Comparison of ENCODE assay signal across 23 mouse cellular contexts in the genomic region with DNA sequence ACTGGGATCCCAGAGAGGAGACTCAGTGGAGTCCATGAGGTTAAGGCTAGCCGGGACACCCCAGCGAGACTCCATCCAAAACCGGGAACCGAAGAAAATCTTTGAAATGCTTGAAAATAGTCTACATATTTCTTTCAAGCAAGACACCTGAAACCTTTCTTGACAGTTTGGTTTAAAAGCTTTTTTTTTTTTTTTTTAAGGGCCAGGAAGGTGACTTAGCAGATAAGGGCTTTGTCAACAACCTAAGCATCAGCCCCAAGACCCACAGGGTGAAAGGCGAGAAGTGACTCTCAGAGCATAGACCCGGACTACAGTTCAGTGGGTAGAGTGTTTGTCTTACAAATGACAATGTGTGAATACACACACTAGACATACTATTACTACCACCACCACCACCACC. TPM values are rescaled to one million over a fixed set of nuclear protein-coding genes. Genes with fewer than 3 reads are reported as not detected.
"Had no signal": no experiment of that assay in that cellular context is flagged by ENCODE, and none has a peak within 500 bp of the region (broad histone marks: within the 10 kb centered on the region; RNA-seq: fewer than 3 reads in every experiment).

No protein-coding gene starts in this region.

- H3K4me3 ChIP-seq: neural tube, embryonic 13.5 days; neural tube, embryonic 15.5 days; stomach, embryonic 15.5 days had no signal

- DNase-seq: retina, postnatal 1 day; right cerebral cortex, adult 18-20 months; right cerebral cortex, postnatal 14 days; right cerebral cortex, postnatal 25 days; right cerebral cortex, postnatal 4 days; spleen, adult 18-20 months; thymus, adult 18-20 months; thymus, adult 2 months; thymus, postnatal 14 days; thymus, postnatal 25 days; thymus, postnatal 36 days; thymus, postnatal 4 days had no signal

- H3K27me3 ChIP-seq: neural tube, embryonic 13.5 days; neural tube, embryonic 15.5 days; stomach, embryonic 15.5 days had no signal

- H3K9me3 ChIP-seq: neural tube, embryonic 13.5 days; neural tube, embryonic 15.5 days; stomach, embryonic 15.5 days had no signal

- H3K27ac ChIP-seq: neural tube, embryonic 13.5 days; neural tube, embryonic 15.5 days; stomach, embryonic 15.5 days; stomach, postnatal 0 days had no signal

- H3K4me1 ChIP-seq: neural tube, embryonic 13.5 days; neural tube, embryonic 15.5 days; stomach, embryonic 15.5 days had no signal

- H3K9ac ChIP-seq: neural tube, embryonic 13.5 days; neural tube, embryonic 15.5 days; stomach, embryonic 15.5 days had no signal

- H3K36me3 ChIP-seq: neural tube, embryonic 13.5 days; neural tube, embryonic 15.5 days; stomach, embryonic 15.5 days had no signal

RNA-seq across cellular contexts. Expression of a gene that starts 11.3 kb away (rescaled TPM):
- total RNA-seq: neutrophil, adult 5-6 weeks had no signal
- polyA plus RNA-seq: neural tube, embryonic 13.5 days; neural tube, embryonic 15.5 days; small intestine, adult 2 months; spleen, adult 2 months; stomach, embryonic 14.5 days; stomach, embryonic 15.5 days; stomach, embryonic 16.5 days; stomach, postnatal 0 days; thymus, adult 2 months; thymus, postnatal 0 days; urinary bladder, adult 2 months had no signal

RNA-seq across cellular contexts. Expression of a gene that starts 58.2 kb away (rescaled TPM):
- total RNA-seq: neutrophil, adult 5-6 weeks had no signal
